Mouse (Mus musculus): ENCODE data around the gene Snx14. TPM values are rescaled to one million over a fixed set of nuclear protein-coding genes. Genes with fewer than 3 reads are reported as not detected.
"Not testable (repeated sequence)": the region's sequence is repeated elsewhere in the genome, so short reads cannot be mapped to it uniquely, and the experiment has no call there.

Snx14 gene
- polyA plus RNA-seq (2016; fragmentation: Nextera tagmentation; extraction: Ambion mirVana) = 23.2 and 24.9 TPM in 2 replicates

GRCm38 (mm10) chr9:88438555-88439237, at the start of gene Snx14:
Snx14 (minus strand) TSS chr9:88438958.
- Histone ChIP-seq H3K36me3 (no peaks in the 10 kb centered on the region), H3K27ac (peak within 1 kb of the TSS; percentile 84), H3K4me2 (peak within 1 kb of the TSS; percentile 83), H3K9ac (replicated peaks) (peak within 1 kb of the TSS; percentile 78), H3K4me1 (replicated peaks) (peaks cover 7% of the 10 kb centered on the region; the same call in 1 of the 2 replicates), H3K27me3 (no peaks in the 10 kb centered on the region), H3K4me3 (replicated peaks) (peak within 1 kb of the TSS; percentile 67), H3K9me3 (no peaks in the 10 kb centered on the region)
- ATAC-seq (ENCODE audit: insufficient number of reproducible peaks, insufficient read depth, low FRiP score, low TSS enrichment, low read depth) = peak; percentile 97
- WGBS = under 1% methylated on average over 61 of the region's 62 CpGs

GRCm38 (mm10) chr9:88484531-88484930, 45.8 kb upstream of the Snx14 start:
- H3K9ac ChIP-seq (replicated peaks) = no peak overlapping the region
- H3K27ac ChIP-seq = no peak overlapping the region
- no peak for ATAC-seq (ENCODE audit: insufficient number of reproducible peaks, insufficient read depth, low FRiP score, low TSS enrichment, low read depth)
- peaks cover 10% of the 10 kb centered on the region for H3K4me1 ChIP-seq (replicated peaks)
- WGBS = 66% methylated on average over 6 of the region's 6 CpGs
- H3K36me3 ChIP-seq = no peaks in the 10 kb centered on the region
- H3K27me3 ChIP-seq = no peaks in the 10 kb centered on the region
- H3K4me3 ChIP-seq (replicated peaks) = no peak overlapping the region
- H3K9me3 ChIP-seq = no peaks in the 10 kb centered on the region
- H3K4me2 ChIP-seq = no peak overlapping the region

- H3K4me3 ChIP-seq (replicated peaks) = peak overlapping the region; percentile 100
- H3K9me3 ChIP-seq = no peaks in the 10 kb centered on the region
- WGBS = under 1% methylated on average over 40 of the region's 52 CpGs
- no peaks in the 10 kb centered on the region for H3K27me3 ChIP-seq
- peak overlapping the region; percentile 95 for H3K9ac ChIP-seq (replicated peaks)
- ATAC-seq (ENCODE audit: insufficient number of reproducible peaks, insufficient read depth, low FRiP score, low TSS enrichment, low read depth) = no peak
- peaks cover 9% of the 10 kb centered on the region for H3K36me3 ChIP-seq
- peak overlapping the region; percentile 64 for H3K4me2 ChIP-seq
- peaks cover 10% of the 10 kb centered on the region for H3K4me1 ChIP-seq (replicated peaks)
- H3K27ac ChIP-seq = peak overlapping the region; percentile 99
Observed at GRCm38 (mm10) chr9:88482829-88483396, 44.2 kb upstream of the Snx14 start.

GRCm38 (mm10) chr9:88482230-88482828, 43.6 kb upstream of the Snx14 start, which contains the start of gene Syncrip:
Syncrip (minus strand) TSS chr9:88482574.
- Histone ChIP-seq H3K4me1 (replicated peaks) (peaks cover 10% of the 10 kb centered on the region), H3K27ac (peak within 1 kb of the TSS; percentile 99), H3K36me3 (peaks cover 15% of the 10 kb centered on the region), H3K9ac (replicated peaks) (peak within 1 kb of the TSS; percentile 99), H3K4me3 (replicated peaks) (peak within 1 kb of the TSS; percentile 100), H3K4me2 (peak within 1 kb of the TSS; percentile 79)
- WGBS = under 1% methylated on average over 50 of the region's 68 CpGs
- not testable (repeated sequence) for H3K9me3 ChIP-seq, H3K27me3 ChIP-seq
- peak; percentile 96 for ATAC-seq (ENCODE audit: insufficient number of reproducible peaks, insufficient read depth, low FRiP score, low TSS enrichment, low read depth)

GRCm38 (mm10) chr9:88481791-88482160, 43.0 kb upstream of the Snx14 start:
- peak overlapping the region; percentile 99 for H3K9ac ChIP-seq (replicated peaks)
- peak overlapping the region; percentile 100 for H3K4me3 ChIP-seq (replicated peaks)
- peak overlapping the region; percentile 99 for H3K27ac ChIP-seq
- ATAC-seq (ENCODE audit: insufficient number of reproducible peaks, insufficient read depth, low FRiP score, low TSS enrichment, low read depth) = no peak; the same call in 1 of the 2 replicates
- H3K4me1 ChIP-seq (replicated peaks) = peaks cover 10% of the 10 kb centered on the region
- peaks cover 16% of the 10 kb centered on the region for H3K36me3 ChIP-seq
- under 1% methylated on average over 33 of the region's 43 CpGs for WGBS
- peak overlapping the region; percentile 79 for H3K4me2 ChIP-seq
- no peaks in the 10 kb centered on the region for H3K27me3 ChIP-seq
- no peaks in the 10 kb centered on the region for H3K9me3 ChIP-seq

- no peaks in the 10 kb centered on the region for H3K9me3 ChIP-seq
- H3K4me2 ChIP-seq = peak overlapping the region; percentile 79
- H3K4me1 ChIP-seq (replicated peaks) = peaks cover 10% of the 10 kb centered on the region
- WGBS = under 1% methylated on average over 77 of the region's 78 CpGs
- no peak; the same call in 1 of the 2 replicates for ATAC-seq (ENCODE audit: insufficient number of reproducible peaks, insufficient read depth, low FRiP score, low TSS enrichment, low read depth)
- peak overlapping the region; percentile 100 for H3K4me3 ChIP-seq (replicated peaks)
- H3K27me3 ChIP-seq = no peaks in the 10 kb centered on the region
- peaks cover 18% of the 10 kb centered on the region for H3K36me3 ChIP-seq
- peak overlapping the region; percentile 99 for H3K27ac ChIP-seq
- peak overlapping the region; percentile 99 for H3K9ac ChIP-seq (replicated peaks)
Observed at GRCm38 (mm10) chr9:88481061-88481790, 42.5 kb upstream of the Snx14 start.

- Histone ChIP-seq H3K36me3 (peaks cover 28% of the 10 kb centered on the region), H3K27ac (no peak overlapping the region), H3K9me3 (no peaks in the 10 kb centered on the region), H3K4me2 (peak overlapping the region; percentile 79), H3K4me3 (replicated peaks) (peak overlapping the region; percentile 100), H3K4me1 (replicated peaks) (peaks cover 10% of the 10 kb centered on the region), H3K27me3 (no peaks in the 10 kb centered on the region), H3K9ac (replicated peaks) (peak overlapping the region; percentile 99; the same call in 1 of the 2 replicates)
- 10% methylated on average over 1 of the region's 1 CpGs for whole genome bisulfite sequencing
- ATAC-seq (ENCODE audit: insufficient number of reproducible peaks, insufficient read depth, low FRiP score, low TSS enrichment, low read depth) = no peak
Observed at GRCm38 (mm10) chr9:88480120-88480519, 41.4 kb upstream of the Snx14 start.

GRCm38 (mm10) chr9:88476138-88476537, 37.4 kb upstream of the Snx14 start:
- Histone ChIP-seq H3K36me3 (peaks cover 58% of the 10 kb centered on the region), H3K9ac (replicated peaks) (no peak overlapping the region), H3K4me3 (replicated peaks) (no peak overlapping the region), H3K9me3 (no peaks in the 10 kb centered on the region), H3K4me1 (replicated peaks) (peaks cover 8% of the 10 kb centered on the region), H3K27ac (no peak overlapping the region), H3K27me3 (no peaks in the 10 kb centered on the region), H3K4me2 (no peak overlapping the region)
- 34% methylated on average over 1 of the region's 1 CpGs for WGBS
- no peak for ATAC-seq (ENCODE audit: insufficient number of reproducible peaks, insufficient read depth, low FRiP score, low TSS enrichment, low read depth)

GRCm38 (mm10) chr9:88461017-88461416, 22.3 kb upstream of the Snx14 start:
- peaks cover 64% of the 10 kb centered on the region for H3K36me3 ChIP-seq
- H3K4me2 ChIP-seq; H3K4me1 ChIP-seq (replicated peaks); H3K9ac ChIP-seq (replicated peaks); H3K27me3 ChIP-seq; H3K9me3 ChIP-seq; H3K27ac ChIP-seq; ATAC-seq (ENCODE audit: insufficient number of reproducible peaks, insufficient read depth, low FRiP score, low TSS enrichment, low read depth); H3K4me3 ChIP-seq (replicated peaks): not testable (repeated sequence)
- WGBS = 98% methylated on average over 2 of the region's 4 CpGs

- H3K4me2 ChIP-seq = peak overlapping the region; percentile 83
Observed at GRCm38 (mm10) chr9:88439991-88440390, 1.2 kb upstream of the Snx14 start.

GRCm38 (mm10) chr9:88439238-88439600, 461 bp upstream of the Snx14 start:
- 2% methylated on average over 17 of the region's 17 CpGs for WGBS
- no peak for ATAC-seq (ENCODE audit: insufficient number of reproducible peaks, insufficient read depth, low FRiP score, low TSS enrichment, low read depth)
- Histone ChIP-seq H3K27me3 (no peaks in the 10 kb centered on the region), H3K9me3 (no peaks in the 10 kb centered on the region), H3K4me2 (peak overlapping the region; percentile 83), H3K4me3 (replicated peaks) (peak overlapping the region; percentile 67), H3K9ac (replicated peaks) (peak overlapping the region; percentile 78), H3K4me1 (replicated peaks) (peaks cover 7% of the 10 kb centered on the region; the same call in 1 of the 2 replicates), H3K36me3 (no peaks in the 10 kb centered on the region), H3K27ac (peak overlapping the region; percentile 84)

More at GRCm38 (mm10) chr9:88439991-88440390, 1.2 kb upstream of the Snx14 start:
- ATAC-seq (ENCODE audit: insufficient number of reproducible peaks, insufficient read depth, low FRiP score, low TSS enrichment, low read depth) = no peak
- Histone ChIP-seq H3K27me3 (no peaks in the 10 kb centered on the region), H3K4me1 (replicated peaks) (peaks cover 7% of the 10 kb centered on the region; the same call in 1 of the 2 replicates), H3K9ac (replicated peaks) (no peak overlapping the region), H3K36me3 (peaks cover 5% of the 10 kb centered on the region; the same call in 1 of the 2 replicates), H3K27ac (no peak overlapping the region), H3K9me3 (no peaks in the 10 kb centered on the region), H3K4me3 (replicated peaks) (no peak overlapping the region)
- 29% methylated on average over 5 of the region's 5 CpGs for WGBS

All from limb, embryonic 12.5 days (tissue).